Mouse (Mus musculus) stomach, embryonic 15.5 days (tissue): Measurements from ENCODE around the gene Lasp1. TPM values are rescaled to one million over a fixed set of nuclear protein-coding genes. Genes with fewer than 3 reads are reported as not detected.

Experiments used
- ATAC-seq: fragments of 200-750 bp; cut with Nextera tagmentation; 2 replicates; pipeline ENCODE4 v1.8.0; 2017; ENCODE audit warnings: low read depth, moderate number of reproducible peaks, moderate TSS enrichment; ENCODE audit not compliant: insufficient read depth, low FRiP score
- H3K27ac ChIP-seq: fragments of 300-500 bp; sonication (generic); 2 replicates; pipeline ENCODE4 v1.5.1; 2015; ENCODE audit warnings: mild to moderate bottlenecking, inconsistent platforms
- H3K27me3 ChIP-seq: fragments of 300-500 bp; sonication (generic); replicated peaks from 2 replicates; pipeline ENCODE4 v1.6.1; 2015; ENCODE audit warnings: inconsistent platforms
- H3K36me3 ChIP-seq: fragments of 300-500 bp; sonication (generic); 2 replicates; pipeline ENCODE4 v1.6.1; 2015; ENCODE audit warnings: inconsistent platforms
- H3K4me1 ChIP-seq: fragments of 300-500 bp; sonication (generic); 2 replicates; pipeline ENCODE4 v1.6.1; 2015; ENCODE audit warnings: inconsistent platforms
- H3K4me2 ChIP-seq: fragments of 300-500 bp; sonication (generic); 2 replicates; pipeline ENCODE4 v1.6.1; 2015; ENCODE audit warnings: mild to moderate bottlenecking, inconsistent platforms
- H3K4me3 ChIP-seq: fragments of 300-500 bp; sonication (generic); replicated peaks from 2 replicates; pipeline ENCODE4 v1.5.1; 2015; ENCODE audit warnings: inconsistent platforms
- H3K9ac ChIP-seq: fragments of 300-500 bp; sonication (generic); 2 replicates; pipeline ENCODE4 v1.6.1; 2015; ENCODE audit warnings: inconsistent platforms
- H3K9me3 ChIP-seq: fragments of 300-500 bp; sonication (generic); 2 replicates; pipeline ENCODE4 v1.6.1; 2016; ENCODE audit warnings: inconsistent platforms
- WGBS: fragments of 180-500 bp; shearing (Covaris S2); methylation state at CpG from one replicate; pipeline ENCODE4 v1.1.7; 2015; 5-methylcytosine and 5-hydroxymethylcytosine counted together
- polyA plus RNA-seq: library from polyadenylated mRNA; unstranded; fragments of >200 nt; fragmentation: Nextera tagmentation; extraction: Ambion mirVana; gene quantifications from 2 replicates; pipeline ENCODE4 v1.2.1, GENCODE M21; 2015

Gene Lasp1
- polyA plus RNA-seq = 112 and 122 TPM in 2 replicates

DNA sequence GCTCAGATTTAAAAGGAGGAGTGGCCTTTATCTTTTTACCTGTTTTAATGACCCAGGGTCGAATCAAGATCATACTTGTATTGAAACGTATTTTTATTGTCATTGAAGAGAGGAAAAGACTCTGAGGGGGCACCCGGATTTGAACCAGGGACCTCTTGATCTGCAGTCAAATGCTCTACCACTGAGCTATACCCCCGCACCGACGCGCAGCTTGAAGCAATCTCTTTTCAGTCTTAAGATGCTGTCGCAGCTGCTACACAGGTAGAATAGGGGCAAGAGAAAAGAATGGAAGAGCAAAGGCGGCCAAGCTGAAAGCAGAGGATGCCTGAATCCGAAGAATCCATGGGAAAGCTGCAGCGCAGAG, at the start of gene Lasp1:
TSS of gene Lasp1 (plus strand) at position 219 of the 364 bp plus-strand sequence.
- H3K9me3 ChIP-seq = no peaks in the 10 kb centered on the region
- peak within 1 kb of the TSS; percentile 87 for H3K4me3 ChIP-seq
- H3K36me3 ChIP-seq = no peaks in the 10 kb centered on the region
- peak within 1 kb of the TSS; percentile 80 for H3K4me2 ChIP-seq
- peak within 1 kb of the TSS; percentile 69 for H3K9ac ChIP-seq
- no peaks in the 10 kb centered on the region for H3K27me3 ChIP-seq
- WGBS = under 1% methylated on average over 11 of the region's 11 CpGs
- peak; percentile 23 for ATAC-seq
- H3K4me1 ChIP-seq = peaks cover 23% of the 10 kb centered on the region
- peak within 1 kb of the TSS; percentile 97 for H3K27ac ChIP-seq

- Histone ChIP-seq H3K27ac (no peak overlapping the region), H3K9me3 (no peaks in the 10 kb centered on the region), H3K27me3 (no peaks in the 10 kb centered on the region), H3K4me1 (no peaks in the 10 kb centered on the region), H3K9ac (no peak overlapping the region), H3K4me2 (no peak overlapping the region), H3K36me3 (peaks cover 48% of the 10 kb centered on the region), H3K4me3 (no peak overlapping the region)
- no peak for ATAC-seq
- WGBS = 92% methylated on average over 8 of the region's 8 CpGs
Measured at GRCm38 (mm10) chr11:97753277-97753676, 45.5 kb upstream of the Lasp1 start.

DNA sequence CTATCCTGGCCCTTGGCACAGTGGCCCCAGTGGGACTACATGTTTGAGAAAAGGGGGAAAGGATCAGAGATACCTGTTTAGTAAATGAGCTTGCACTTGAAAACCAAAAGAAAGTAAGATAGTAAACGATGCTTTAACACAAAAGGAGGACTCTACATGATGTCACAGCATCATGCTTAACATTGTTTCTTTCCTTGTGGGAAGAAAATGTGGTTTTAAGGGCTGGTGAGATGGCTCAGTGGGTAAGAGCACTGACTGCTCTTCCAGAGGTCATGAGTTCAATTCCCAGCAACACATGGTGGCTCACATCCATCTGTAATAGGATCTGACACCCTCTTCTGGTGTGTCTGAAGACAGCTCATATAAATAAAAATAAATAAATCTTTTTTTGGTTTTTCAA, 40.7 kb upstream of the Lasp1 start:
- peaks cover 41% of the 10 kb centered on the region for H3K36me3 ChIP-seq
- H3K9ac ChIP-seq = no peak overlapping the region
- H3K27me3 ChIP-seq = no peaks in the 10 kb centered on the region
- no peaks in the 10 kb centered on the region for H3K4me1 ChIP-seq
- no peaks in the 10 kb centered on the region for H3K9me3 ChIP-seq
- WGBS = 91% methylated on average over 1 of the region's 1 CpGs
- H3K4me3 ChIP-seq = no peak overlapping the region
- H3K27ac ChIP-seq = no peak overlapping the region
- H3K4me2 ChIP-seq = no peak overlapping the region
- ATAC-seq = no peak

DNA sequence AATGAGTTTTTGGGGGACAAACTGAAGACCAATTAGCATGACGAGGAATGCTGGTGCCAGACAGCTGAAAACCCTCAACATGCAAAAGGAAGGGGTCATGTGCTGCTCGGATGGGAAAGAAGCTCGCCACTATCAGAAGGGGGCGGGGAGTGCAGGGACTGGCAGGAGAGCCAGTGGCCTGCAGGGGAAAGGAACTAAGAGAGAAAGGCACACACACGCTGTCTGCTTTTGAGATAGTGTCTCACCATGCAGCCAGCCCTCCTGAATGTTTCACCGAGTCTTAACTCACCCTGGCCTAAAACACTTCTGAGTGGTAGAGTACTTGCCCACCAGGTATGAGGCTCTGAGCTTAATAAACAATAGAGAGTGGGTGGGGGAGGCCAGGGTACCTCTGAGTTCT, 39.9 kb upstream of the Lasp1 start:
- no peaks in the 10 kb centered on the region for H3K9me3 ChIP-seq

DNA sequence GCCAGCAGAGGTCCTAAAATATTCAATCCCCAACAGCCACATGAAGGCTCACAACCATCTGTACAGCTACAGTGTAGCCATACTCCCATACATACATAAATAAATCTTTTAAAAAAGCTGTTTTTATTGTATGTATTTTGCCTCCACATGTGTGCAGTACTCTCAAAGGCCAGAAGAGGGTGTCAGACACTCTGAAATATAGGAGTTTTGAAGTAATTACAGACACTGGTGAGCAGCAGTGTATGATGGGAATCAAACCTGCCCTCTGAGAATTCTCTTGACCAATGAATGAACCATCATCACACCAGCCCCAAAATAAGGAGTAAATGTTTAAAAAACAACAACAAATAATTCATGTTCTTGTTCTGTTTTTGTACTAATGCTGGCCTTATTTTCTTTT, 37.2 kb upstream of the Lasp1 start:
- Histone ChIP-seq H3K4me2 (no peak overlapping the region), H3K4me1 (peaks cover 8% of the 10 kb centered on the region), H3K27ac (no peak overlapping the region), H3K27me3 (no peaks in the 10 kb centered on the region), H3K36me3 (peaks cover 29% of the 10 kb centered on the region), H3K4me3 (no peak overlapping the region), H3K9me3 (no peaks in the 10 kb centered on the region), H3K9ac (no peak overlapping the region)
- no peak for ATAC-seq

More for the DNA sequence above, 39.9 kb upstream of the Lasp1 start:
- ATAC-seq = no peak
- Histone ChIP-seq H3K4me1 (no peaks in the 10 kb centered on the region), H3K4me3 (no peak overlapping the region), H3K27ac (no peak overlapping the region), H3K9ac (no peak overlapping the region), H3K4me2 (no peak overlapping the region), H3K36me3 (peaks cover 35% of the 10 kb centered on the region), H3K27me3 (no peaks in the 10 kb centered on the region)
- WGBS = 82% methylated on average over 6 of the region's 6 CpGs

DNA sequence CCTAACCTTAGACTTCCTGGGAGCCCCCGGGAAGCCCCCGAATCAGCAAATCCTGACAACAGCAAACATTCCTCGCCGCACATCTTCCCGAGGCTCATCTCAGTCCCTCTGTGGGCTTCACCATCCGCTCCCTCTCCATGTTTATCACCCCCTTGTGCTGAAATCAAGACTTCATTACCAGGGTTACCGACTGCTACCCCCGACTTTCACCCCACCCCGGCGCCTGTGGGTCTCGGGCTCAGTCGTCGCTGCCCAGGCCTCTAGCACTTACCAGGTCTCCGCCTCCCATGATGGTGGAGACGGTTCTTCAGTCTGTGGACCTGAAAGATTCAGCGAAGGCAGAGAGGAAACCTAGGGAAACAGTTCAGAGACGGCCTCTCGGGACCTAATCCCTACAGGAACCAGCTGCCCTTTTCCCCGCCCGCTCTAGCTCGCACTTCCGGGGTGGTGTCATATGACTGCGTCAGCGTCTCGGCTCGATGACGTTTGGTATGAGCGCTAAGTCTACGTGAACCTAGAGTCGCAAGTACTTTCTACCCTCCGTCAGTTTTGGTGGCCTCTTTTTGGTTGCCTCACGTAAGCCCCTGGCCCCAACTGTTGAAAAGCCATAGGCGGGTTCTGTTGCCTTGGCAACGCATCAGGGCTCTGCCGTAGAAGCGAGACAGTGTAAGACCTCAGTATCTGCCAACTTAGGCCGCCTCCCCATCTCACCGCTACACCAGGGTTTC, 32.5 kb upstream of the Lasp1 start, which contains the start of gene Cwc25:
TSS of gene Cwc25 (minus strand) at position 403 of the 728 bp plus-strand sequence.
- Histone ChIP-seq H3K4me3 (peak within 1 kb of the TSS; percentile 98), H3K9me3 (no peaks in the 10 kb centered on the region), H3K27ac (peak within 1 kb of the TSS; percentile 96), H3K27me3 (no peaks in the 10 kb centered on the region), H3K9ac (peak within 1 kb of the TSS; percentile 92), H3K36me3 (peaks cover 17% of the 10 kb centered on the region), H3K4me1 (peaks cover 8% of the 10 kb centered on the region), H3K4me2 (peak within 1 kb of the TSS; percentile 72)
- peak; percentile 89 for ATAC-seq
- under 1% methylated on average over 38 of the region's 38 CpGs for WGBS

GRCm38 (mm10) chr11:97769704-97770103, 29.1 kb upstream of the Lasp1 start:
- peak; percentile 53; the same call in 1 of the 2 replicates for ATAC-seq
- Histone ChIP-seq H3K9me3 (no peaks in the 10 kb centered on the region), H3K36me3 (no peaks in the 10 kb centered on the region), H3K27me3 (no peaks in the 10 kb centered on the region), H3K4me1 (peaks cover 8% of the 10 kb centered on the region), H3K27ac (no peak overlapping the region), H3K4me3 (no peak overlapping the region), H3K4me2 (no peak overlapping the region), H3K9ac (no peak overlapping the region)
- 26% methylated on average over 2 of the region's 2 CpGs for WGBS

- no peaks in the 10 kb centered on the region for H3K4me1 ChIP-seq
- no peak overlapping the region for H3K9ac ChIP-seq
- H3K27ac ChIP-seq = no peak overlapping the region
- WGBS = 72% methylated on average over 14 of the region's 14 CpGs
- H3K9me3 ChIP-seq = no peaks in the 10 kb centered on the region
- H3K36me3 ChIP-seq = 0 out of 2 replicates have a peak, but pooled peaks cover under 1% of the 10 kb centered on the region
- H3K27me3 ChIP-seq = no peaks in the 10 kb centered on the region
- H3K4me3 ChIP-seq = no peak overlapping the region
- H3K4me2 ChIP-seq = no peak overlapping the region
- ATAC-seq = no peak
Measured at GRCm38 (mm10) chr11:97771410-97771809, 27.4 kb upstream of the Lasp1 start.

GRCm38 (mm10) chr11:97775186-97775585, 23.6 kb upstream of the Lasp1 start:
- Histone ChIP-seq H3K4me2 (no peak overlapping the region), H3K9ac (no peak overlapping the region), H3K4me3 (no peak overlapping the region), H3K4me1 (peaks cover 5% of the 10 kb centered on the region), H3K36me3 (peaks cover 32% of the 10 kb centered on the region), H3K27me3 (no peaks in the 10 kb centered on the region), H3K27ac (no peak overlapping the region), H3K9me3 (no peaks in the 10 kb centered on the region)
- no peak for ATAC-seq
- 65% methylated on average over 13 of the region's 13 CpGs for WGBS

- no peaks in the 10 kb centered on the region for H3K9me3 ChIP-seq
- ATAC-seq = no peak
- peaks cover 12% of the 10 kb centered on the region for H3K4me1 ChIP-seq
- WGBS = 54% methylated on average over 17 of the region's 17 CpGs
- H3K36me3 ChIP-seq = peaks cover 36% of the 10 kb centered on the region
- H3K9ac ChIP-seq = no peak within 1 kb of the TSS
- H3K27ac ChIP-seq = no peak within 1 kb of the TSS
- H3K4me3 ChIP-seq = no peak within 1 kb of the TSS
- H3K27me3 ChIP-seq = no peaks in the 10 kb centered on the region
- no peak within 1 kb of the TSS for H3K4me2 ChIP-seq
Measured at GRCm38 (mm10) chr11:97775808-97776496, 22.8 kb upstream of the Lasp1 start, which contains the start of gene 1700001P01Rik. 1700001P01Rik (minus strand) TSS chr11:97775918.

DNA sequence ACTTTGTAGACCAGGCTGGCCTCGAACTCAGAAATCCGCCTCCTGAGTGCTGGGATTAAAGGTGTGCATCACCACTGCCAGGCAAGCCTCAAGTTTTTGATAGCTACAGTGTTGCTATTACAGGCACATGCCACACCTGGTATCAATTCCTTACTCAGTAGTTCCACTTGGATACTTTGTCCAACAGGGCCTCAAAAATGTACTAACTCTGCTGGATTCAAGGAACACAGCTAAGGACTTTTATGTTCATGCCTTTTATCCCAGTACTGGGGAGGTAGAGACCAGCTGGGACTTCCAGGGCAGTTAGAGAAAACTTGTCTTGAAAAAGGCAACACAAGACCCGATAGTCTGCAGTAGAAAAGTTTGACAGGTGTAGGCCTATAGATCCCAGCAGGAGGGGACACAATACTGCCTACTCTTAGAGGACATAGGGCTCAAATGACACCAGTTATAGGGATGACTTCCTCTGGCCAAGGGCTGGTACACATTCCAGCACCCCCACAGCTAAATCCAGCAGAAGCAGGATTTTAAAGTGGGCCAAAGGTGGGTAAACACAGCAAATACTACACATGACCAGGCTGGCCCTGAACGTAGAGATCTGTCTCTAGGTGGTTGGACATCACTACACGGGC, 22.2 kb upstream of the Lasp1 start:
- H3K9ac ChIP-seq = no peak overlapping the region
- H3K4me2 ChIP-seq = no peak overlapping the region
- no peaks in the 10 kb centered on the region for H3K27me3 ChIP-seq
- ATAC-seq = no peak
- 60% methylated on average over 5 of the region's 5 CpGs for WGBS
- H3K4me1 ChIP-seq = peaks cover 13% of the 10 kb centered on the region
- H3K4me3 ChIP-seq = no peak overlapping the region
- H3K36me3 ChIP-seq = peaks cover 36% of the 10 kb centered on the region
- H3K9me3 ChIP-seq = no peaks in the 10 kb centered on the region
- H3K27ac ChIP-seq = no peak overlapping the region

GRCm38 (mm10) chr11:97777129-97777529, 21.7 kb upstream of the Lasp1 start:
- Histone ChIP-seq H3K4me2 (no peak overlapping the region), H3K4me1 (peaks cover 13% of the 10 kb centered on the region), H3K9ac (no peak overlapping the region), H3K36me3 (peaks cover 36% of the 10 kb centered on the region), H3K27me3 (no peaks in the 10 kb centered on the region), H3K4me3 (no peak overlapping the region), H3K27ac (no peak overlapping the region), H3K9me3 (no peaks in the 10 kb centered on the region)
- ATAC-seq = no peak
- WGBS = 49% methylated on average over 2 of the region's 2 CpGs
